Comparison of ENCODE assay signal across 10 mouse cellular contexts in the genomic region with DNA sequence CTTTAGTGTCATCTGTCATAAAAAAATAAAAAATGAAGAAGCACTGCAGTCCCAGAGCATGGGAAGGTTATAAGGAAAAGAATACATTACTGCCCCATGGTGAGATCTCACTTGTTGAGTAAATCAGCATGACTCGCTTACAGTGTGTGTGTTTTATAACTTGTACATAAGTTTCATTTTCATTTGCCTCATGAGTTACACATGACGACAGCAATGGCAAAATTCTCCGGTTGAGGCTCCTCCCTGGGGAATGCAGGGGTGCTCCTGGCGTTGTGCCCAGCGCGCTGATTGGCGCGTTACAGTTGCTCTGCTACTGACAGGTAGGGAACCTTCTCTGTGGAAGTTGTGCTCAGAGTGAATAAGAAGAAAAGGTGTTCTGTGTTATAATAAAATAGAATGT.
DNase-seq lines count a peak whose midpoint lies in the region; ATAC-seq lines count a peak whose summit lies in the region.
"Had no signal": no experiment of that assay in that cellular context is flagged by ENCODE, and none has a peak within 500 bp of the region (broad histone marks: within the 10 kb centered on the region; RNA-seq: fewer than 3 reads in every experiment).

No protein-coding gene starts in this region.

- WGBS in intestine, embryonic 16.5 days, result 67% methylated on average over 8 of the region's 8 CpGs
- WGBS in intestine, embryonic 15.5 days, result 72% methylated on average over 8 of the region's 8 CpGs

- no peak overlapping the region for H3K27ac ChIP-seq in intestine, embryonic 16.5 days (ENCODE audit: low read length)
- H3K27ac ChIP-seq in intestine, embryonic 15.5 days, result no peak overlapping the region
- H3K27ac ChIP-seq: midbrain, embryonic 10.5 days had no signal

- ATAC-seq in intestine, embryonic 16.5 days, result peak; percentile 40; the same call in 1 of the 2 replicates
- no peak for ATAC-seq in intestine, embryonic 15.5 days
- ATAC-seq in common myeloid progenitor, adult 5-6 weeks (replicated peaks; ENCODE audit: low read depth, poor library complexity, severe bottlenecking), result peak; percentile 66

- H3K9me3 ChIP-seq in intestine, embryonic 16.5 days (ENCODE audit: control insufficient read depth, low read length), result no peaks in the 10 kb centered on the region
- H3K9me3 ChIP-seq in intestine, embryonic 15.5 days, result no peaks in the 10 kb centered on the region
- H3K9me3 ChIP-seq: midbrain, embryonic 10.5 days had no signal

- H3K4me3 ChIP-seq in intestine, embryonic 16.5 days (ENCODE audit: low read length), result no peak overlapping the region
- no peak overlapping the region for H3K4me3 ChIP-seq in intestine, embryonic 15.5 days (replicated peaks)
- H3K4me3 ChIP-seq: midbrain, embryonic 10.5 days had no signal

- H3K4me1 ChIP-seq in intestine, embryonic 16.5 days (ENCODE audit: control insufficient read depth, insufficient read depth, low read length), result peaks cover 7% of the 10 kb centered on the region; the same call in 1 of the 2 replicates
- peaks cover 10% of the 10 kb centered on the region for H3K4me1 ChIP-seq in intestine, embryonic 15.5 days (replicated peaks)
- H3K4me1 ChIP-seq: midbrain, embryonic 10.5 days had no signal

- no peak overlapping the region for H3K9ac ChIP-seq in intestine, embryonic 16.5 days (ENCODE audit: low read depth, low read length)
- no peak overlapping the region for H3K9ac ChIP-seq in intestine, embryonic 15.5 days

- H3K36me3 ChIP-seq in intestine, embryonic 16.5 days (ENCODE audit: control insufficient read depth, insufficient read depth, low read length), result no peaks in the 10 kb centered on the region
- H3K36me3 ChIP-seq in intestine, embryonic 15.5 days, result no peaks in the 10 kb centered on the region
- H3K36me3 ChIP-seq: midbrain, embryonic 10.5 days had no signal

- H3K4me2 ChIP-seq in intestine, embryonic 16.5 days (ENCODE audit: low read depth, low read length), result no peak overlapping the region
- H3K4me2 ChIP-seq in intestine, embryonic 15.5 days (replicated peaks), result no peak overlapping the region

- H3K27me3 ChIP-seq in intestine, embryonic 16.5 days (replicated peaks; ENCODE audit: control insufficient read depth, insufficient read depth, low read length), result no peaks in the 10 kb centered on the region
- no peaks in the 10 kb centered on the region for H3K27me3 ChIP-seq in intestine, embryonic 15.5 days (replicated peaks)

- DNase-seq in CD4-positive helper T cell, adult 2 months (ENCODE audit: low read depth, low spot score), result peak; percentile 4
- peak; percentile 37 to 78 for DNase-seq in kidney, postnatal 25 days
- DNase-seq in frontal cortex, postnatal 10 days (ENCODE audit: low spot score in 2 of 2), result no peak
- no peak for DNase-seq in right cerebral cortex, adult 18-20 months
- DNase-seq in layer of hippocampus, postnatal 25 days (ENCODE audit: extremely low spot score in 1 of 2, low spot score in 1 of 2), result no peak
- DNase-seq: right cerebral cortex, postnatal 25 days had no signal

Comparison
In these comparisons a context has a peak if more than half of its experiments do, and no peak if none do; other contexts are left out.
1. DNase-seq: peak in CD4-positive helper T cell, adult 2 months (single experiment) and kidney, postnatal 25 days (2 of 2); none in frontal cortex, postnatal 10 days (0 of 2), right cerebral cortex, adult 18-20 months (single experiment) and layer of hippocampus, postnatal 25 days (0 of 2).